Mouse (Mus musculus) adrenal gland, postnatal 4 days (tissue): ENCODE results near the gene Magt1. TPM values are rescaled to one million over a fixed set of nuclear protein-coding genes. Genes with fewer than 3 reads are reported as not detected.
"Not testable (repeated sequence)": the region's sequence is repeated elsewhere in the genome, so short reads cannot be mapped to it uniquely, and the experiment has no call there.

Experiments
- DNase-seq, 2 experiments: peaks; one replicate each; pipeline ENCODE4 v3.0.0; 2021 to 2022; ENCODE audit warnings: low spot score in 2 of 2, mixed read lengths in 2 of 2
- long read RNA-seq, 2 experiments: library from polyadenylated mRNA; stranded (forward); transcript quantifications; one replicate each; pipeline ENCODE4 v2.0.0; 2021
- total RNA-seq, 2 experiments: library from RNA; stranded (reverse); gene quantifications; 2 replicates each; pipeline ENCODE4 v1.2.3; 2021

Gene Magt1
- total RNA-seq, result 10 to 100 TPM; 51.6 to 57.8 TPM
- long read RNA-seq, experiment 1, full-length matches to known transcripts, result 21 of 24 reads
- long read RNA-seq, experiment 1, partial matches to known transcripts, result 0 of 24 reads
- long read RNA-seq, experiment 1, other reads (novel, unspliced or antisense), result 3 of 24 reads
- long read RNA-seq, experiment 2, full-length matches to known transcripts, result 34 of 45 reads
- long read RNA-seq, experiment 2, partial matches to known transcripts, result 6 of 45 reads
- long read RNA-seq, experiment 2, other reads (novel, unspliced or antisense), result 5 of 45 reads

DNA sequence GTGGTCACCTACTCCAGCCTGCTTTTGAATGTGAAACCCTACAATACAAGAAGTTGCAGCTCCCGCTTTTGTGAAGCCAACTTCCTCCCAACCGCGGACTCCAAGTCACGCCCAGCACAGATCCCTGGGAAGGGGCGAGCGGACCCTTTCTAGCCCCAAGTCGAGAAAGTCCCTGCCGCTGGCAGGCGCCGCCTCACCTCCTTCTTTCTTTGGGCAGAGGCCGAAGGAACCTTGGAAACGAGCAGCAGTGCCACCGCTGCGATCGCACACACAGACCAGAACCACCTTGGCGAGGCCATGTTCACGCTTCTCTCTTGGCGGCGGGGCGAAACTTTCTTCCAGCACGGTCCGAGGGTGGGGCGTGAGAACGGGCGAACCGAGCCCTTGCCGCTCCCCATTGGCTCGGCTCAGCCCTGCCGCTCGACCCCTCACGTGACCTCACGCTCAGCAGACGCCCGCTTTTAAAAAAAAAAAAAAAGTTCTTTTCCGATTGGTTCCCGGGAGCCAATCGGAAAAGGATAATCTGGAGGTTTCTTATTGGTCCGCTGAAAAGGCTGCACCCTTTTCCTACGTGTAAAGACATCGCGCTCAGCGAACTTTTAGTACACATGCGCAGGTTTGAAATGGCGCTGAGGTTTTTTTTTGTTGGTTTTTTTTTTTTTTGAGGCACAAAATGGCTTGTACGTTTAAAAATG is at the start of gene Magt1:
TSS of gene Magt1 (minus strand) at position 442 of the 695 bp plus-strand sequence.
- peak; percentile 17 to 59 for DNase-seq

DNA sequence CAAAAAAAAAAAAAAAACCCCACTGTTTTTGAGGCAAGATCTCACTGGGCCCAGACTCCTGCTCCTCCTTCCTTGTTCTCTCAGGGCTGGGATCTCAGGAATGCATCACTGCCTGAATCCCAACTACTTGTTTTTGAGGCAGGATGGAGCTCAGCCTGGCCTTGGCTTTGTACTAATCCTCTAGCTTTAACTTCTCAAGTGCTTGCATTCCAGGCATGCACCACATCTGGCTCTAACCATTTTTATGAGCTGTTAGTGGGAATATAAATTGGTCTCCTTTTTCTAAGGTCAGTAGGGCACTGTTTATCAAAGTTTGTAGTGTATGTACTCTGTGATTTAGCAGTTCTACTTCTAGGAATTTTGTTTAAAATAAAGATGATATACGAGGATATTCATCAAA is 36.5 kb upstream of the Magt1 start:
- DNase-seq, result no peak

DNA sequence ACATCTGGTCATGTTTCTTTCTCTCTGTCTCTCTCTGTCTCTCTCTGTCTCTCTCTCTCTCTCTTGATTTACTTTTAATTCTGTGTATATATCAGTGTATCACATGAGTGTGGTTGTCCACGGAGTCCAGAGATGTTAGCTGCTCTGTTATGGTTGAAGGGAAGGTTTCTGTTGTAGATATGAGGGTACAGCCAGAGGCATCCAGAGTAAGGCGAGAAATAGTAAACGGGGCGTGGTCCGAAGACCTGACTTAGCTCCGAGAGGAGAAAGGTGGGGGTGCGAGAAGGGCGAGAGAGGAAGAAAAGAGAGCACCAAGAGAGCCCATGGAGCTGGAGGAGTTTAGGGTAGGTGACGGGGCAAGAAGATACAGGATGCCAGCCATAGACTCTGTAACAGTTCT is 34.2 kb upstream of the Magt1 start:
- no peak for DNase-seq

DNA sequence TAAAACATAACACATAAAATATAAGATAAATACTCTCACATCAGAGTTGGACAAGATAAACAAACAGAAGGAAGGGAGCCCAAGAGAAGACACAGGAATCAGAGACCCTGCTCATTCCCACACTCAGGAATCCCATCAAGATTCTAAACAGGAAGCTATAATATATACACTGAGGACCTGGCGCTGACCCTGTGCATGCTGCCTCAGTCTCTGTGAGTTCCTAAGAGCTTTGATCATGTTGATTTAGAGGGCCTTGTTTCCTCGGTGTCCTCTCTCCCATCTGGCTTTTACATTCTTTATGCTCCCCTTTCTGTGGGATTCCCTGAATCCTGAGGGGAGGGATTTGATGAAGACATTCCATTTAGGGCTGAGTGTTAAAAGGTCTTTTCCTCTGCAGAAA is 33.7 kb upstream of the Magt1 start:
- DNase-seq, result no peak

DNA sequence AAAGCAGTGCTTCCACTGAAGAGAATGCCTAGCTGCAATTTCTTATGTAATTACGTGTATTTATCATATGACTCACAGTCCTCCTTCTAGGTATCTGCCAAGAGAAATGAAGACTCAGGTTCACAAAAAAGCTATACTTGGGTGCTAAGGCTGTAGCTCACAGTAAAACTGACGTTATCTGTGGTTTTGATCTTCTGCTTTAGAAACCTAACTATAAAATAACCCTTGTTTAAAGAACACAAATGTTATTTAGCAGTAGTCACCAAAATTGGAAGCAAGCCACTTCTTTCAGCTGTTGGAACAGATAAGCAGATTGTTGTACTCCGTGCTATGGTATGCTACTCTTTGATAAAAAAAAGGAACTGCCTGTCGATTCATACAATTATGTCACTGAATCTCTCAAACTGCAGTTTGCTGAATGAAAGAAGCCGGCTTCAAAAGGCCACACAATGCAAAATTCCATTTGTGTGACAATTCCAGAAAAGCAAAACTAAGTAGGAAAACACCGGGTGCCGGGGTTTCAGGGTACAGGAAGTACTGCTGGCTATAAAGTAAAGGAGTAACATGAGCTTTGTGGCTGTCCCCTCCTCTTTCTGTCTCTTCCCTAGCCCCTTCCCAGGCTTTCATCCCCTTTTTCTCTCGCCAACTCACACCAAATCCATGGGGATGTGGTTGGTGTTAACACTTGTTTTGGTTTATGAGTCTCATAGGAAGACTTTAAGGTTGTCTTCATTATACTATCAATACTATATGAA is 32.3 kb upstream of the Magt1 start:
- no peak for DNase-seq

DNA sequence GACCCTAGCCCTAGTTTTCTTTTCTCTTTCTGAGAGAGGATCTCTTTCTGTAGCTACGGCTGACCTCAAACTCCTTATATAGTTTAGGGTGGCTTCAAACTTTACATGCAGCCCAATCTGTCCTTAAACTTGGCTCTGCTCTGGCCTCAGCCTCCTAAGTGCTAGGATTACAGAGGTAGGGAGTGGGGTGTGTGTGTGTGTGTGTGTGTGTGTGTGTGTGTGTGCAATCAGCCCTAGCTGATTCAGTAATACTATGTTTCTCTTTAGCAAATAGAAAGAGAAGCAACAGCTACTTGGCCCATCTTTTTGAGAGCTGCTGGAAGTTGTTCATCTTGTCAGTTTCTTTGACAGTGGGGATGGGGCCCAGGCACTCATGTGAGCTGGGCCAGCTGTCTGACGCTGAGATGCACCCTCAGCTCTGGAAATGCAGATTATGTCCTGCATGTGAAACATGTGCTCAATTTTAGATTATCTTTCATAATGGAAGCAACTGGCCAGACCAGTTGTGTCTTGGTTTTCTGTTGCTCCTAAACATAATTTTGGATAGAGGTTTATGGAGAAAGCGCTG is 25.6 kb upstream of the Magt1 start:
- DNase-seq, result no peak

DNA sequence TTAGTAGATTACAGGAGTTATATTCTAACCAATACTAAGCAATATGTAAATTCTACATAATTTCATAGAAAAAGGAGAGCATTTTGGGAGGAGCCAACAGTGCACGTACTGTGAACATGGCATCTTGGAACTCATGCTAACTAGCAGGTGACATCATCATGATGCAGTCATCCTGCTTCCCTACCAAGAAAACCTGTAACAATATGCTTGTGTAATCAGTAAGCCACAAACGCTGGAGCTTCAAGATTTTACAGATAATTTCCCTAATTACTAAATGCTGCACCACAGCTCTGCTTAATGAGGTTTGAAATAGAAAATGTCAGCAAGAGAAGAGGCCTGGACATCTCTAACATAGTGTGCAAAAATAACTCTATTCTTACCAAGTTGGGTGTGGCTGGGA is 24.0 kb upstream of the Magt1 start:
- no peak for DNase-seq

DNA sequence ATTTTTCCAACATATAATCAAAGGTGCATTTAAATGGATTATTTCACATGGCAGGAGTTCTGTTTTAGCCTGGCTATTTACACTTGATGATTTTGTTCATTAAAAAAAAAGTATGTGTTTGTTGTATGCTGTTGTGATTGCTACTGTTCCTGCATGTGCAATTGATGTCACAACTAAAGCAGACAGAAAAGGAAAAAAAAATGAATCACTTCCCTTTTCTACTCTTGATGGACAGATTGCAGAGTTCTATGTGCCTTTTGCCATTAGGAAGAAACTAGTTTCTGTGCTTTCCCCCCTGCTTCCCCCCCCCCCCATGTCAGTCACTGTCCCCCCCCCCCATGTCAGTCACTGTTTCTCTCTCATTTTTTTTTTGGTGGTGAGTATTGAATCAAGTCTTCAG is 19.4 kb upstream of the Magt1 start:
- no peak for DNase-seq

DNA sequence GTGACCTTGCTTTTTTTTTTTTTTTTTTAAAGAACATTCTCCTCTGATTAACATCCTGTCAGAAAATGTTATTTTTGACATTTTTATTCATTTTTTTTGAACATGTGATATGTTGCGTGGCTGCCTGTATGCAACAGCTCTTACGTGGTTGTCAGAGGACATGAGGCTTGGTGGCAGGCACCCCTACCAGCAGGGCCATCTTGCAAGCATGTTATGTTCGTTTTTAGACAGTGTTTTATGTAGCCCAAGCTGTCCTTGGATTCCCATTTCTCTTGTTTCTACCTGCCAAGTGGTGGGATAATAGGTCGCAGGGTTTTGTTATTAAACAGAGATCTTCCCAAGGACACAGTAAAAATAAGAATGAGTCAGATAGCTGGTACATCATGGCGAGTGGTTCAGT is 18.5 kb upstream of the Magt1 start:
- DNase-seq, result no peak

DNA sequence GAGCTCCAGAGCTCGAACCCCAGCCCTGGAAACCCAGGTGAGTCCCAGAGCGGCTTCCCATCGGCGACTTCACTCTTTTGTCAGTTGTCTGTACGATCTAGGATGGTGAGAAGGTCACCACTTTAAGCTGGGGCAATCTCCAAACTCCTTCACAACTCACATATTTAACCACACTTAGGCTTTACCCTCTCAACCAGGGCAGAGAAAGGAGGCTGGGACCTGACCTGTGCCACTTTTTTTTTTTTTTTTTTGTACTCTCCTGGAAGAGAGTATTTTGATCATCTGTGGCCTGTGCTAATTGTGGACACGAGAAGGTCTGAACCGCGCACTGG is 15.6 kb upstream of the Magt1 start:
- DNase-seq, result no peak

DNA sequence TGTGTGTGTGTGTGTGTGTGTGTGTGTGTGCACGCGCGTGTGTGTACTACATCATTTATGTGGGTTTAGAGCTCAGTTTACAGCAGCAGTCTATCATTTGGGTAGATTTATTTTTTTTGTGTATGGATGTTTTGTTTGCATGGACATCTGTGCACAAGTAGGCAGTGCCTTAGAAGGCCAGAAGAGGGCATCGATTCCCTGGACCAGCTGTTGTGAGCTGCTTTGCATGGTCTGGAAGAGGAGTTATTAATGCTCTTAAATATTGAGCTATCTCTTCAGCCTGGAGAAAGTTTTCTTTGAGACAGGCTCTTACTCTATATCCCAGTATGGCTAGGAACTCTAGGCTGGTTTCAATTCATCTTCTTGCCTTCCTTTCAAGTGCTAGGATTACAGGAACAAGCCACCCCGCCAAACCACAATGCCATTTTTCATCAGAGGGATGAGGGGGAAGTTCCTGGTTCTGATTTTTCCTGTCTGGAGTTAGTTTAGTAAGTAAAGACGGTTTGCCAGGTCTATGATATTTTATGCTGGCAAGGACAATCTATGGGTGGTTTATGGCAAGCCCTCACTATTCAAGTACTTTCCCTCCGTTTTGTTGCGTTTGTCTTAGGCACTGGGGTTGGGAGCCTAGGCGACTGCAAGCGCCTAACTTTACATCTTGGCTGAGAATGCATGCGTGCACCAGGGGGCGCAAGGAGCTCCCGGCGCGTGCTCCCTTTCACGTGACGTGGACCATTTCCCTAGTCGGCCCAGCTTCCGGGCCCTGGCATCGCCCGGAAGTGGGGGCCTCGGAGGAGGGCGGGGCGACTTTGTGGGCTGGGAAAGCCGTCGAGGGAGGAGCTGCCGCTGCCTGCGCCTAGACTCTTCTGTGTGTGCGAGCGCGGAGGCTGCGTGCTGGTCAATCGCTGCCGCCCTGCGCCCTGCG is 15.0 kb upstream of the Magt1 start, which contains the start of gene Atp7a:
TSS of gene Atp7a (plus strand) at position 859 of the 925 bp plus-strand sequence.
- DNase-seq, result peak; percentile 67 to 77

DNA sequence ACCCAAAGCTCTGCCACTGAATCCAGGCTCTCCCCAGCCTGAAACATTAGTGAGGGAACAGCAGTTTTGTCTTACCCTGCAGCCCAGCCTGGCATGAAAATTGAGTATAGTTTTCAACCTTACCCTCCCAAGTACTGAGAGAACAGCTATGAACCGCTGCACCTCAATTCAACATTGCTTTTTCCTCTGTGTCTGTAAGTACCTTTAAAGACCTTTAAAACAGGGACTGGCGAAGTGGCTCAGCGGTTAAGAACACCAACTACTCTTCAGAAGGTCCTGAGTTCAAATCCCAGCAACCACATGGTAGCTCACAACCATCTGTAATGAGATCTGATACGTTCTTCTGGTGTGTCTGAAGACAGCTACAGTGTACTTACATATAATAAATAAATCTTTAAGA is 5.8 kb upstream of the Magt1 start:
- no peak for DNase-seq

DNA sequence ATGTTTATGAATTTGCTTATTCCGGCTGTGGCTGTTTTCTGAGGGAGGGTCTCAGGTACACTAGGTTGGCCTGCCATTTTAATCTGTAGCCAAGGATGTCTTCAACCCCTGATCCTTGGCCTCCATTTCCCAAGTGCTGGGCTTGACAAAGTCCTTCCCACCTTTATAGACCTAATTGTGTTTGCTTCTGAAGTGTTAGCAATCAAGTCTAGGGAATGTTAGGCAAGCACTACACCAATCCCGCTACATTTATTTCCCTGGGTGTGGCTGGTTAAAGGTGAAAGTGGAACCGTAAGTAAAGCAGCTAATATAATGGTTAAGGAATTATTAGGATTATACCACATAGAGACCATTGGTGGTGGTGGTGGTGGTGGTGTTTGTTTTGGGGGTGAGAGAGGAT is 5.4 kb upstream of the Magt1 start:
- DNase-seq, result no peak

DNA sequence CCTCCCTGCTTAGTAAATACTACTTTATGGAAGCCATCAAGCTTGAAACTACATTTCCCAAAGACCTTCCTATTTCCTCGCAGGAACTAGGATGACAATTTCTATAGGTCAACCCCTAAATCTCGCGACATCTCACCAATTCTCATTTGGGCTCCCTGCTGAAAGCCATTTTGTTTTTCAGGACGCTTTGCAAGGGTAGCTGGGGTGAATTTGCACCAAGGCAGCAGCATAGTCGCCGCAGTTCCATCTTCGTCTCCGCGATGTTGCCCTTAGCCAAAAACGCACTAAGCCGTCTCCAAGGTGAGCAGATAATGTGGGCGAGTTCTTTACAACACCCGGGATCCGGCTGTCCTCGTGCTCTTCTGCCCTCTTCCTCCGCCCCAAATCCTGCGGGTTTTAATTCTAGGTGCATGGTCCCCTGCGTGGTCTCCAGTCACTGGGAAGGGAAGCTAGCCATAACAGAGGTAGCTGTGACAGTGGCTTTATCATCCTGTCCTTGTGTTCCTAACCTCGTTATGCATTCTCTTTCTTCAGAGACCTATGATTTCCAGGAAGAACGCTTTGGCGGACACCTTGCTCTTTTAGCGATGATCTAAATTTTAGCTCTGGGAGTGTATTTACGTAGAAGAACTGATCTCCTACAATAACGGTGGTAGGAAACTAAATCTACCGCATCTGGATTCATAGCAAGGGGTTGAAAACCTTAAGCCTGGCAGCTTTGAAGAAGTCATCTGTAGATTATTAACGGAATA is 4.0 kb upstream of the Magt1 start, which contains the start of gene Cox7b:
TSS of gene Cox7b (plus strand) at position 130 of the 752 bp plus-strand sequence.
- DNase-seq, result peak; percentile 10 to 44

DNA sequence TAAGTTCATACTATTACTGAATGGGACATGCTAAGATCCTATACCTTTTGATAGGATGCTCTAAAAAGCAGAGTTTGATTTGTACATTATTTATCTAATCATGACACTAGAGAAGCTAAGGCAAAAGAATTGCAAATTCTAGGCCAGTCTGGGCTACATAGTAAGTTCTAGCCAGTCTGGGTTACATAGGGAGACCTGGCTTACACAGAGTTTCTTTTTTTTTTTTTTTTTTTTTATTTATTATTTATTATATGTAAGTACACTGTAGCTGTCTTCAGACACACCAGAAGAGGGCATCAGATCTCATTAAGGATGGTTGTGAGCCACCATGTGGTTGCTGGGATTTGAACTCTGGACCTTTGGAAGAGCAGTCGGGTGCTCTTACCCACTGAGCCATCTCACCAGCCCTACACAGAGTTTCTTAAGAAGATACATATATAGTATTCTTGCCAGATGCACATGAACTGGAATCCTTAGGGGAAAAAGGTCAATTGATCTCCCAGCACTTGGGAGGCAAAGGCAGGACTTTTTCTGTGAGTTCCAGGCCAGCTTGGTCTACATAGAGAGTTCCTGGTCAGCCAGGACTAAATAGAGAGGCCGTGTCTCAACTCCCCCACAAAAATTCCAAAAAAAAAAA is 3.2 kb upstream of the Magt1 start:
- DNase-seq, result not testable (repeated sequence)

DNA sequence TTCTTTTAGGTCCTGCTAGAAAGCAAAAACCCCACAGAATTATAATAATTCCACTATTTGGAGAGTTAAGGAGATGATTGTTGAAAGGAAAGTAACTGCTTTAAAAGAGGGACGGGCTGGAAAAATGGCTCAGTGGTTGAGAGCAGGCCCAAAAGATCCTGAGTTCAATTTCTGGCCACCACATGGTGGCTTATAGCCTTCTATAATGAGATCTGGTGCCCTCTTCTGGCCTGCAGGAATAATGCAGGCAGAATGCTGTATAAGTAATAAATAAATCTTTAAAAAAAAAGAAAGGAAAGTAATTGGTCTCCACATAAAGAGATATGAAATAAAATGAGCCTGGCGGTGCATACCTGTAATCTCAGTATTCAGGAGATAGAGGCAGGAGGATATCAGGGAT is 1.5 kb upstream of the Magt1 start:
- no peak for DNase-seq

DNA sequence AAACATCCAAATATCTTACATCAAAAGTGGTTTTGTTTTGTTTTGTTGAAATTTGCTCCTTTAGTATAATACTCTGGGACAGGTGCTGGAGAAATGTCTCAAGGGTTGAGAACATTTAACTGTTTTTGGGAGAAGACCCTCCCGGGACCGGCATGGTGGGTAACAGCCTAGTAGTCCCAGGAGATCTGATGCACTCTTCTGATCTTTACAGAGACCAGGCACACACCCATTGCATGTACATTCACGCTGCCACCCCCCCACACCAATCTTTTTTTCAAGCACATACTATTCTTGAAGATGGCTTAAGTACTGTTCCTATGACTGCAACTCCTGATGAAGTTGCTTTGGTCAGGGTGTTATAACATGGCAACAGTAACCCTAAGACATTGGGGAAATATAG is 853 bp upstream of the Magt1 start:
- no peak for DNase-seq

DNA sequence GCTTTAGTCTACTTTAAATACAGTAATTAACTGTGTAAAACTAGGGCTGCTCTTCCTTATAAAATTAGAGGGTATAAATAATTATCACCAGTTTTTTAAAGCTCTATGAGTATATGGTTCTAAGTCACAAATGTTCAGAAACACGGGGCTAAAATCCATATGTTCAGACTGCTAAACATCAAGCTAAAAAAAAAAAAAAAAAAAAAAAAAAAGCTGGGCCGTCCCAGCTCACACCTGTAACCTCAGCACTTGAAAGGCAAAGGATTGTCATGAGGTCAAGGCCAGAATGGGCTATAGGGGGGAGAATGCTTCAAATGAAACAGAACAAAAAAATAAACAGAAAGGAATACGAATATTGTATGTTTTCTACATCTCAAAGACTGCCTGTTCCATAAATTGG is 944 bp downstream of the Magt1 start:
- no peak for DNase-seq

DNA sequence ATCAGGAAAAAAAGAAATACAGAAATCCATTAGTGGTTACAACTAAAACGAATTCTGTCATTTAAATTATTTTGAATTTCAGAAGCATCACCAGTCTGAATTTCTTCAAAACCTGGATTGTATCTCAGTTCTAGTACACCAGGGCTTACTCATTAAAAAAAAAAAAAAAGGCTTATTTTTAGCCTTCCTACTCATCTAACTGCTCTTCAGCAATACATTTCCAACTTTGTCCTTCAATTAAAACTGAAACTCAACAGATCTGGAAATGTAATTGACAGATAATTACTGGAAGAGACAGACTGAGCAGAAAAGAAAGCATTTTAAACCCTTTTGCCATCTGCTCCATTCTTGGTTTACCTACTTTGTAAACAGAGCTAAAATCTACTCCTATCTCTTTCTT is 10.1 kb downstream of the Magt1 start:
- DNase-seq, result no peak

DNA sequence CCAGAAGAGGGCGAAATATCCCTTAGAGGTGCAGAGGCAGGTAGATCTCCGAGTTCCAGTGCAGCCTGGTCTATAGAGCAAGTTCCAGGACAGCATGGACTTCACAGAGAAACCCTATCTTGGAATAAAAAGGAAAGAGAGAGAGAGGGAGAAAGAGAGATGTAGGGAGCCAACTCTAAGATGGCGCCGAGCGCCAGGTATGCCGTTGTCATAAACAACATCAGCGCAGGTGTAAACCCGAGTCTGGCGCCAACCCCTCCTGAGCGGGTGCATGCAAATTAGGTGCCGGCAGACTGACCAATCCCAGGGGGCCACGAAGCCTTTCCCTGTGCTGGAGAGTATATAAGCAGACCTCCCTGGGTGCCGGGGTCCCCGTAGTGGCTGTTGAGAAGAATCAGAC is 54.6 kb downstream of the Magt1 start:
- DNase-seq, result not testable (repeated sequence)
